Mouse (Mus musculus) limb, embryonic 14.5 days (tissue): ENCODE measurements at regions not wholly inside any gene's neighbourhood (a gene's known extent, or its start where the extent isn't known, plus 50 kb on each side); places are given as distances from the start of the nearest gene placed in this dataset.

ENCODE experiments used
- ATAC-seq: fragments of 200-750 bp; cut with Nextera tagmentation; 2 replicates; pipeline ENCODE4 v1.8.0; 2017; ENCODE audit warnings: low read depth, moderate number of reproducible peaks, moderate TSS enrichment; ENCODE audit not compliant: low FRiP score
- DNase-seq: peaks from one replicate; pipeline ENCODE4 v3.0.0-alpha.2; 2015; ENCODE audit warnings: low spot score
- H3K27ac ChIP-seq: fragments of 300-500 bp; sonication (generic); replicated peaks from 2 replicates; pipeline ENCODE4 v1.5.1; 2014; ENCODE audit warnings: low read depth, mild to moderate bottlenecking, low read length, moderate library complexity, mixed read lengths
- H3K27me3 ChIP-seq: fragments of 300-500 bp; sonication (generic); 2 replicates; pipeline ENCODE4 v1.6.1; 2014; ENCODE audit warnings: low read length, mixed read lengths; ENCODE audit not compliant: control insufficient read depth, insufficient read depth
- H3K36me3 ChIP-seq: fragments of 300-500 bp; sonication (generic); 2 replicates; pipeline ENCODE4 v1.6.1; 2014; ENCODE audit warnings: mild to moderate bottlenecking, low read length, moderate library complexity, mixed read lengths; ENCODE audit not compliant: control insufficient read depth, insufficient read depth
- H3K4me1 ChIP-seq: fragments of 300-500 bp; sonication (generic); 2 replicates; pipeline ENCODE4 v1.6.1; 2014; ENCODE audit warnings: antibody characterized with exemption, low read length, mixed read lengths; ENCODE audit not compliant: control insufficient read depth, insufficient read depth
- H3K4me2 ChIP-seq: fragments of 300-500 bp; sonication (generic); replicated peaks from 2 replicates; pipeline ENCODE4 v1.6.1; 2014; ENCODE audit warnings: low read depth, mild to moderate bottlenecking, low read length, moderate library complexity; ENCODE audit not compliant: severe bottlenecking
- H3K4me3 ChIP-seq: fragments of 300-500 bp; sonication (generic); replicated peaks from 2 replicates; pipeline ENCODE4 v1.5.1; 2014; ENCODE audit warnings: low read length
- H3K9ac ChIP-seq: fragments of 300-500 bp; sonication (generic); 2 replicates; pipeline ENCODE4 v1.6.1; 2014; ENCODE audit warnings: mild to moderate bottlenecking, low read depth, low read length, moderate library complexity; ENCODE audit not compliant: severe bottlenecking
- H3K9me3 ChIP-seq: fragments of 300-500 bp; sonication (generic); 2 replicates; pipeline ENCODE4 v1.6.1; 2016; ENCODE audit warnings: low read length; ENCODE audit not compliant: control insufficient read depth
- POLR2A ChIP-seq: fragments of 200-500 bp; IDR thresholded peaks from 2 replicates; pipeline ENCODE4 v1.8.0; 2012; ENCODE audit warnings: inconsistent platforms, mild to moderate bottlenecking, moderate library complexity, borderline replicate concordance; ENCODE audit not compliant: insufficient read depth, insufficient read length; ENCODE audit errors: extremely low read depth
- WGBS: fragments of 180-500 bp; shearing (Covaris S2); extraction: QIAGEN DNeasy Blood & Tissue Kit; methylation state at CpG from one replicate; pipeline ENCODE4 v1.1.7; 2014; 5-methylcytosine and 5-hydroxymethylcytosine counted together

GRCm38 (mm10) chr16:70724722-70725284 lies 411.1 kb downstream of the Gbe1 start:
- Histone ChIP-seq H3K4me2 (no peak overlapping the region), H3K9ac (no peak overlapping the region), H3K36me3 (no peaks in the 10 kb centered on the region), H3K27ac (no peak overlapping the region), H3K27me3 (no peaks in the 10 kb centered on the region), H3K9me3 (no peaks in the 10 kb centered on the region), H3K4me1 (no peaks in the 10 kb centered on the region), H3K4me3 (no peak overlapping the region)
- DNase-seq, result peak; percentile 12
- ATAC-seq, result no peak
- 56% methylated on average over 5 of the region's 5 CpGs for WGBS
- TF ChIP-seq POLR2A, result no peak

GRCm38 (mm10) chr16:70725291-70725801 lies 411.6 kb downstream of the Gbe1 start:
- Histone ChIP-seq H3K9me3 (no peaks in the 10 kb centered on the region), H3K4me1 (no peaks in the 10 kb centered on the region), H3K36me3 (no peaks in the 10 kb centered on the region), H3K27me3 (no peaks in the 10 kb centered on the region), H3K4me3 (no peak overlapping the region), H3K9ac (no peak overlapping the region), H3K4me2 (no peak overlapping the region), H3K27ac (no peak overlapping the region)
- no peak for TF ChIP-seq POLR2A
- DNase-seq (no peak), ATAC-seq (no peak)
- WGBS, result 50% methylated on average over 6 of the region's 6 CpGs

- TF ChIP-seq POLR2A, result no peak
- no peak overlapping the region for H3K27ac ChIP-seq
- H3K4me1 ChIP-seq, result no peaks in the 10 kb centered on the region
- H3K9ac ChIP-seq, result no peak overlapping the region
- no peak overlapping the region for H3K4me3 ChIP-seq
- WGBS, result 80% methylated on average over 7 of the region's 7 CpGs
- DNase-seq (no peak), ATAC-seq (no peak)
- no peaks in the 10 kb centered on the region for H3K27me3 ChIP-seq
- no peaks in the 10 kb centered on the region for H3K9me3 ChIP-seq
- no peak overlapping the region for H3K4me2 ChIP-seq
- no peaks in the 10 kb centered on the region for H3K36me3 ChIP-seq
Observed at GRCm38 (mm10) chr16:70733016-70733415, 419.3 kb downstream of the Gbe1 start.

GRCm38 (mm10) chr16:70740046-70740445 lies 426.3 kb downstream of the Gbe1 start:
- Histone ChIP-seq H3K9ac (no peak overlapping the region), H3K36me3 (no peaks in the 10 kb centered on the region), H3K4me2 (no peak overlapping the region), H3K9me3 (no peaks in the 10 kb centered on the region), H3K27me3 (no peaks in the 10 kb centered on the region), H3K27ac (no peak overlapping the region), H3K4me1 (no peaks in the 10 kb centered on the region), H3K4me3 (no peak overlapping the region)
- ATAC-seq (no peak), DNase-seq (no peak)
- TF ChIP-seq POLR2A, result no peak
- WGBS, result 69% methylated on average over 6 of the region's 6 CpGs

GRCm38 (mm10) chr16:70754228-70754627 lies 440.5 kb downstream of the Gbe1 start:
- Histone ChIP-seq H3K9ac (no peak overlapping the region), H3K9me3 (no peaks in the 10 kb centered on the region), H3K27me3 (no peaks in the 10 kb centered on the region), H3K4me1 (no peaks in the 10 kb centered on the region), H3K36me3 (no peaks in the 10 kb centered on the region), H3K4me2 (no peak overlapping the region), H3K4me3 (no peak overlapping the region), H3K27ac (no peak overlapping the region)
- ATAC-seq (no peak), DNase-seq (no peak)
- TF ChIP-seq POLR2A, result no peak

- no peaks in the 10 kb centered on the region for H3K27me3 ChIP-seq
- H3K27ac ChIP-seq, result no peak overlapping the region
- H3K4me3 ChIP-seq, result no peak overlapping the region
- DNase-seq (no peak), ATAC-seq (no peak)
- 81% methylated on average over 4 of the region's 4 CpGs for WGBS
- H3K9ac ChIP-seq, result no peak overlapping the region
- H3K4me2 ChIP-seq, result no peak overlapping the region
- no peaks in the 10 kb centered on the region for H3K36me3 ChIP-seq
- no peaks in the 10 kb centered on the region for H3K9me3 ChIP-seq
- no peaks in the 10 kb centered on the region for H3K4me1 ChIP-seq
- no peak for TF ChIP-seq POLR2A
Observed at GRCm38 (mm10) chr16:70798061-70798460, 484.3 kb downstream of the Gbe1 start.
